Mouse (Mus musculus) yolk sac, embryonic 10.5 days (tissue): ENCODE data around the gene Naa50.

ENCODE experiments used
- DNase-seq: peaks from one replicate; pipeline ENCODE4 v3.0.0-alpha.2; 2017; ENCODE audit warnings: low spot score

Naa50 gene

DNA sequence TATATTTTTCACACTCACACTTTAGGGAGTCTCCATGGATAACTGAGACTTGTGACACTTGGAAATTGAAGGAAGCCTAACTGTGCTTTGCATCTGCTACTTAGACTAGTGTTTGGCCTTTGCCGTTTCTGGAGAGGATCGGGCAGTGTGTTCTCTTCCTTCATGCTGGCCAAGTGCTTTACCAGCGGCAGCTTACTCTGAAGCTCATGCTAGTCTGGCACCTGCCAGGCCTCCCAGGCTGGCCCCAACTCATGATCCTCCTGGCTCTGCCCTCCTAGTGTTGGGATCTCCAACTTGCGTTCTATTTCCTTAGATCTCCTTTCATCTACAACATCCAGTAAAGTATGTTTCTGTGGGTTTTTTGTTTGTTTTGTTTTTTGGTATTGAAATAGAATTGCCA lies 60.5 kb downstream of the Naa50 start:
- no peak for DNase-seq

DNA sequence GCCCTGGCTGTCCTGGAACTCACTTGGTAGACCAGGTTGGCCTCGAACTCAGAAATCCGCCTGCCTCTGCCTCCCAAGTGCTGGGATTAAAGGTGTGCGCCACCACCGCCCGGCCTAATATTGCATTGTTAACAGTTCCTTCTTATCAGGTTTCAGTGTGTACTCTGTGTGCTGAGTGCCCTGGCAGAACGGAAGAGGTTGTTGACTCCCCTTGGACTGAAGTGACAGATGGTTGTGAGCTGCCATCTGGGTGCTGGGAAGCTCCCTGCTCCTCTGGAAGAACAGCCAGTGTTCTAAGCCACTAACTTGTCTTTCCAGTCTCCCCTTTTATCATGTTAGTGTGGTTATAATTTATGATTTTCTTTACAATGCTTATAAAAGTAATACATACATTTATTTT lies 64.7 kb downstream of the Naa50 start:
- DNase-seq, result no peak

GRCm38 (mm10) chr16:44205973-44206372 lies 66.3 kb downstream of the Naa50 start:
- no peak for DNase-seq

DNA sequence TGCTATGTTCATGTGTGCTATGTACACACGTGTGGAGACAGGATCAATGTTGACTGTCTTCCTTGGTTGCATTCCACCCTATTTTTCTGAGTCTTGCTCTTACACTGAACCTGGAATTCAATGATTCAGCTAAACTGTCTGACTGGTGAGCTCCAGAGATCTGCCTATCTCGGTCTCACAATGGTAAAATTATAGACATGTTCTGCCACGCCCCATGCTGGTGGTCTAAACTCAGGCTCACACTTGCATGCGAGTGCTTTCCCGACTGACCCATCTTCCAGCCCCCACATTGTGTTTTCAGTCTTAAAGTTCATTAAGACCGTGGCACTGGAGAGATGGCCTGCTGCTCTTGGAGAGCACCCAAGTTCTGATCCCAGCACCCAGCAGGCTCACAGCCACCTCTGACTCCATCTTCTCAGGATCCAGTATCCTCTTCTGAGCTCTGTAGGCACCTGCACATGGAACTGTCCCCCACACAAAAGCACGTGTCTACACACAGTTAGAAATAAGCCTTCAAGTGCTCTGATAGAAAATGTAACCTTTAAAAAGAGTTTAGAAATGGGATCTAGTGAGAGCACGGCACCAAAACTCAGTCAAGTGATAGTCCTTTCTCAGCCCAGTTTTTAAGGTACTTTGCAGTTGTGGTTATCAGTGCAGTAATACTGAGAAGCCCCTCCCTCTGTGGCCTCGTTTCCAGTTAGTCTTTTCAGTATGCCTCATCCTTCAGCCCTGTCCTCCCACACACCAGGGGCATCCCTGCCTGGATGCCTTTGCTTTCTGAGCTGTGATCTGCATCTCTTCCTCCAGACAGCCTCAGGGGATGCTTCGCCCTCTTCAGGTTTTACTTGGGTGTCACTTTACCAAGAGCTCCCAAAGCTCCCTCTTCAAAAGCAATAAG lies 70.8 kb downstream of the Naa50 start:
- no peak for DNase-seq

DNA sequence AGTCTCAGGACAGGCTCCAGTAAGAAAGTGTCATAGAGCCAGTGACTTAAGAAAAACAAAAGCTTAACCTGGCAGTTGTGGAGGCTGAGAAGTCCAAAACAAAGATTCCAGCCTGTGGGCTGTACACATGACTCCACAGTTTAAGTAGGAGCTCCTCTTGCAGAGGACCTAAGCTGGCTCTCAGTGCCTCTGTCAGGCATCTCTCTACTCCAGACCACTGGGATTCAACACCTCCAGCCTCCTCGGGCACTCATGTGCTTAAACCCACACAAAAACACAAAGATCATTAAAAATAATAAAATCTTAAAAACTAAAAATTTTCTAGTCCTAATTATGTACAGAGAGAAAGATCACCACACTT lies 71.4 kb downstream of the Naa50 start:
- DNase-seq, result no peak

- DNase-seq, result no peak
Observed at GRCm38 (mm10) chr16:44212703-44213102, 73.1 kb downstream of the Naa50 start.
